Mouse (Mus musculus) naive thymus-derived CD4-positive, alpha-beta T cell, adult 5 months (primary cell): ENCODE data around the gene Vmn1r10. TPM values are rescaled to one million over a fixed set of nuclear protein-coding genes. Genes with fewer than 3 reads are reported as not detected.

ENCODE experiments used
- polyA plus RNA-seq: library from polyadenylated mRNA; unstranded; fragments of 100-300 nt; shearing (Covaris generic); gene quantifications from one replicate; pipeline ENCODE4 v1.2.1, GENCODE M21; 2017

Gene Vmn1r10
- polyA plus RNA-seq, result not detected

GRCm38 (mm10) chr6:57109154-57109553, at the start of gene Vmn1r10:
Vmn1r10 (plus strand) TSS chr6:57109454.

GRCm38 (mm10) chr6:57066487-57066886, 42.8 kb upstream of the Vmn1r10 start, which contains the start of gene Vmn1r9:
Vmn1r9 (plus strand) TSS chr6:57066787.

GRCm38 (mm10) chr6:57133155-57133554, 23.9 kb downstream of the Vmn1r10 start, which contains the start of gene Vmn1r11:
Vmn1r11 (plus strand) TSS chr6:57133455.

GRCm38 (mm10) chr6:57156619-57157018, 47.4 kb downstream of the Vmn1r10 start, which contains the start of gene Vmn1r12:
Vmn1r12 (plus strand) TSS chr6:57156919.

Other genes with a start within 250 kb of the Vmn1r10 start
- gene Nt5c3, start 185.5 kb upstream of the Vmn1r10 start, polyA plus RNA-seq, result 90.0 TPM
- not detected for gene Vmn1r4, start 185.4 kb upstream of the Vmn1r10 start, polyA plus RNA-seq
- not detected for gene Vmn1r5, start 139.2 kb upstream of the Vmn1r10 start, polyA plus RNA-seq
- gene Vmn1r6, start 112.2 kb upstream of the Vmn1r10 start, polyA plus RNA-seq, result not detected
- gene Vmn1r7, start 84.1 kb upstream of the Vmn1r10 start, polyA plus RNA-seq, result not detected
- gene Vmn1r8, start 77.2 kb upstream of the Vmn1r10 start, polyA plus RNA-seq, result not detected
- not detected for gene Vmn1r9, start 42.7 kb upstream of the Vmn1r10 start, polyA plus RNA-seq
- gene Vmn1r11, start 24.0 kb downstream of the Vmn1r10 start, polyA plus RNA-seq, result not detected
- gene Vmn1r12, start 47.5 kb downstream of the Vmn1r10 start, polyA plus RNA-seq, result 0.07 TPM
- 0.39 TPM for gene Vmn1r13, start 93.8 kb downstream of the Vmn1r10 start, polyA plus RNA-seq
- not detected for gene Vmn1r14, start 122.2 kb downstream of the Vmn1r10 start, polyA plus RNA-seq
- not detected for gene Vmn1r15, start 148.5 kb downstream of the Vmn1r10 start, polyA plus RNA-seq
- not detected for gene Vmn1r16, start 220.0 kb downstream of the Vmn1r10 start, polyA plus RNA-seq